Mouse (Mus musculus): ENCODE results near the gene Il17f. TPM values are rescaled to one million over a fixed set of nuclear protein-coding genes. Genes with fewer than 3 reads are reported as not detected.
"Not testable (repeated sequence)": the region's sequence is repeated elsewhere in the genome, so short reads cannot be mapped to it uniquely, and the experiment has no call there.

The Il17f gene
- polyA plus RNA-seq, 1 experiment, result 2.2 TPM

- Histone ChIP-seq H3K4me1 (ENCODE audit: control insufficient read depth, insufficient read depth, low read length) (no peaks in the 10 kb centered on the region), H3K4me3 (ENCODE audit: low read depth, low read length) (no peak overlapping the region), H3K9me3 (replicated peaks; ENCODE audit: control insufficient read depth, insufficient read depth, low read length, poor library complexity, severe bottlenecking) (peaks cover 4% of the 10 kb centered on the region; the same call in 1 of the 2 replicates), H3K9ac (ENCODE audit: low read depth, poor library complexity, severe bottlenecking) (no peak overlapping the region), H3K36me3 (ENCODE audit: control insufficient read depth, insufficient read depth, low read length, poor library complexity, severe bottlenecking) (peaks cover 15% of the 10 kb centered on the region), H3K27ac (ENCODE audit: insufficient read depth, low read length) (no peak overlapping the region), H3K27me3 (ENCODE audit: control insufficient read depth, insufficient read depth, low read length, poor library complexity, severe bottlenecking) (no peaks in the 10 kb centered on the region)
- TF ChIP-seq EP300 (IDR thresholded peaks at IDR 0.05; ENCODE audit: insufficient read depth, low read depth, low read length), result no peak
- no peak for TF ChIP-seq POLR2A (IDR thresholded peaks at IDR 0.05; ENCODE audit: insufficient read depth, low read length)
- no peak for TF ChIP-seq CTCF (IDR thresholded peaks at IDR 0.05; ENCODE audit: low read depth, low read length)
Measured at GRCm38 (mm10) chr1:20795178-20795577, 4.8 kb upstream of the Il17f start.

GRCm38 (mm10) chr1:20794760-20795159 is 4.3 kb upstream of the Il17f start:
- Histone ChIP-seq H3K36me3 (ENCODE audit: control insufficient read depth, insufficient read depth, low read length, poor library complexity, severe bottlenecking) (peaks cover 11% of the 10 kb centered on the region), H3K9me3 (replicated peaks; ENCODE audit: control insufficient read depth, insufficient read depth, low read length, poor library complexity, severe bottlenecking) (peaks cover 2% of the 10 kb centered on the region; the same call in 1 of the 2 replicates), H3K9ac (ENCODE audit: low read depth, poor library complexity, severe bottlenecking) (no peak overlapping the region), H3K4me1 (ENCODE audit: control insufficient read depth, insufficient read depth, low read length) (no peaks in the 10 kb centered on the region), H3K4me3 (ENCODE audit: low read depth, low read length) (no peak overlapping the region), H3K27ac (ENCODE audit: insufficient read depth, low read length) (no peak overlapping the region), H3K27me3 (ENCODE audit: control insufficient read depth, insufficient read depth, low read length, poor library complexity, severe bottlenecking) (no peaks in the 10 kb centered on the region)
- TF ChIP-seq POLR2A (IDR thresholded peaks at IDR 0.05; ENCODE audit: insufficient read depth, low read length), result no peak
- TF ChIP-seq CTCF (IDR thresholded peaks at IDR 0.05; ENCODE audit: low read depth, low read length), result no peak
- TF ChIP-seq EP300 (IDR thresholded peaks at IDR 0.05; ENCODE audit: insufficient read depth, low read depth, low read length), result no peak

- Histone ChIP-seq H3K9me3 (replicated peaks; ENCODE audit: control insufficient read depth, insufficient read depth, low read length, poor library complexity, severe bottlenecking) (no peaks in the 10 kb centered on the region), H3K27me3 (ENCODE audit: control insufficient read depth, insufficient read depth, low read length, poor library complexity, severe bottlenecking) (no peaks in the 10 kb centered on the region), H3K4me1 (ENCODE audit: control insufficient read depth, insufficient read depth, low read length) (no peaks in the 10 kb centered on the region), H3K36me3 (ENCODE audit: control insufficient read depth, insufficient read depth, low read length, poor library complexity, severe bottlenecking) (no peaks in the 10 kb centered on the region), H3K9ac (ENCODE audit: low read depth, poor library complexity, severe bottlenecking) (no peak overlapping the region), H3K27ac (ENCODE audit: insufficient read depth, low read length) (no peak overlapping the region), H3K4me3 (ENCODE audit: low read depth, low read length) (no peak overlapping the region)
- TF ChIP-seq EP300 (IDR thresholded peaks at IDR 0.05; ENCODE audit: insufficient read depth, low read depth, low read length), result no peak
- TF ChIP-seq POLR2A (IDR thresholded peaks at IDR 0.05; ENCODE audit: insufficient read depth, low read length), result no peak
- TF ChIP-seq CTCF (IDR thresholded peaks at IDR 0.05; ENCODE audit: low read depth, low read length), result no peak
Measured at GRCm38 (mm10) chr1:20791414-20791813, 997 bp upstream of the Il17f start.

- H3K4me1 ChIP-seq (ENCODE audit: control insufficient read depth, insufficient read depth, low read length), result no peaks in the 10 kb centered on the region
- H3K4me3 ChIP-seq (ENCODE audit: low read depth, low read length), result no peak overlapping the region
- H3K27ac ChIP-seq (ENCODE audit: insufficient read depth, low read length), result no peak overlapping the region
- H3K27me3 ChIP-seq (ENCODE audit: control insufficient read depth, insufficient read depth, low read length, poor library complexity, severe bottlenecking), result no peaks in the 10 kb centered on the region
- no peak for TF ChIP-seq CTCF (IDR thresholded peaks at IDR 0.05; ENCODE audit: low read depth, low read length)
- TF ChIP-seq EP300 (IDR thresholded peaks at IDR 0.05; ENCODE audit: insufficient read depth, low read depth, low read length), result no peak
- H3K36me3 ChIP-seq (ENCODE audit: control insufficient read depth, insufficient read depth, low read length, poor library complexity, severe bottlenecking), result no peaks in the 10 kb centered on the region
- no peak overlapping the region for H3K9ac ChIP-seq (ENCODE audit: low read depth, poor library complexity, severe bottlenecking)
- H3K9me3 ChIP-seq (replicated peaks; ENCODE audit: control insufficient read depth, insufficient read depth, low read length, poor library complexity, severe bottlenecking), result no peaks in the 10 kb centered on the region
Measured at GRCm38 (mm10) chr1:20788419-20788818, 2.0 kb downstream of the Il17f start.

GRCm38 (mm10) chr1:20787046-20787445 is 3.4 kb downstream of the Il17f start:
- TF ChIP-seq CTCF (IDR thresholded peaks at IDR 0.05; ENCODE audit: low read depth, low read length) (no peak), EP300 (IDR thresholded peaks at IDR 0.05; ENCODE audit: insufficient read depth, low read depth, low read length) (0 out of 2 replicates have a peak, but pooled peaks have one; percentile 30)
- Histone ChIP-seq H3K27me3 (ENCODE audit: control insufficient read depth, insufficient read depth, low read length, poor library complexity, severe bottlenecking) (no peaks in the 10 kb centered on the region), H3K9ac (ENCODE audit: low read depth, poor library complexity, severe bottlenecking) (peak overlapping the region; percentile 16; the same call in 1 of the 2 replicates)

GRCm38 (mm10) chr1:20778366-20778765 is 12.1 kb downstream of the Il17f start:
- no peak overlapping the region for H3K27ac ChIP-seq (ENCODE audit: insufficient read depth, low read length)
- no peak overlapping the region for H3K4me3 ChIP-seq (ENCODE audit: low read depth, low read length)
- no peak overlapping the region for H3K9ac ChIP-seq (ENCODE audit: low read depth, poor library complexity, severe bottlenecking)
- no peaks in the 10 kb centered on the region for H3K36me3 ChIP-seq (ENCODE audit: control insufficient read depth, insufficient read depth, low read length, poor library complexity, severe bottlenecking)
- TF ChIP-seq CTCF (IDR thresholded peaks at IDR 0.05; ENCODE audit: low read depth, low read length), result no peak
- no peak for TF ChIP-seq POLR2A (IDR thresholded peaks at IDR 0.05; ENCODE audit: insufficient read depth, low read length)
- no peak for TF ChIP-seq EP300 (IDR thresholded peaks at IDR 0.05; ENCODE audit: insufficient read depth, low read depth, low read length)
- no peaks in the 10 kb centered on the region for H3K27me3 ChIP-seq (ENCODE audit: control insufficient read depth, insufficient read depth, low read length, poor library complexity, severe bottlenecking)
- peaks cover 1% of the 10 kb centered on the region for H3K4me1 ChIP-seq (ENCODE audit: control insufficient read depth, insufficient read depth, low read length)
- H3K9me3 ChIP-seq (replicated peaks; ENCODE audit: control insufficient read depth, insufficient read depth, low read length, poor library complexity, severe bottlenecking), result peaks cover 9% of the 10 kb centered on the region; the same call in 1 of the 2 replicates

More at GRCm38 (mm10) chr1:20787046-20787445, 3.4 kb downstream of the Il17f start:
- Histone ChIP-seq H3K27ac (ENCODE audit: insufficient read depth, low read length) (no peak overlapping the region), H3K4me1 (ENCODE audit: control insufficient read depth, insufficient read depth, low read length) (no peaks in the 10 kb centered on the region), H3K36me3 (ENCODE audit: control insufficient read depth, insufficient read depth, low read length, poor library complexity, severe bottlenecking) (no peaks in the 10 kb centered on the region), H3K4me3 (ENCODE audit: low read depth, low read length) (peak overlapping the region; percentile 23; the same call in 1 of the 2 replicates), H3K9me3 (replicated peaks; ENCODE audit: control insufficient read depth, insufficient read depth, low read length, poor library complexity, severe bottlenecking) (no peaks in the 10 kb centered on the region)

- not testable (repeated sequence) for H3K4me1 ChIP-seq (ENCODE audit: control insufficient read depth, insufficient read depth, low read length); H3K9ac ChIP-seq (ENCODE audit: low read depth, poor library complexity, severe bottlenecking); H3K27me3 ChIP-seq (ENCODE audit: control insufficient read depth, insufficient read depth, low read length, poor library complexity, severe bottlenecking); H3K36me3 ChIP-seq (ENCODE audit: control insufficient read depth, insufficient read depth, low read length, poor library complexity, severe bottlenecking); H3K27ac ChIP-seq (ENCODE audit: insufficient read depth, low read length); H3K4me3 ChIP-seq (ENCODE audit: low read depth, low read length)
- H3K9me3 ChIP-seq (replicated peaks; ENCODE audit: control insufficient read depth, insufficient read depth, low read length, poor library complexity, severe bottlenecking), result peaks cover 13% of the 10 kb centered on the region; the same call in 1 of the 2 replicates
Measured at GRCm38 (mm10) chr1:20774026-20774730, 16.2 kb downstream of the Il17f start.
